Mouse (Mus musculus): ENCODE measurements around the gene Clrn3.
"Not testable (repeated sequence)": the region's sequence is repeated elsewhere in the genome, so short reads cannot be mapped to it uniquely, and the experiment has no call there.

Gene Clrn3

GRCm38 (mm10) chr7:135535908-135536307 is 7.5 kb upstream of the Clrn3 start:
- DNase-seq (ENCODE audit: low read depth), result no peak

GRCm38 (mm10) chr7:135534548-135535189 is 6.2 kb upstream of the Clrn3 start:
- no peak for DNase-seq (ENCODE audit: low read depth)

- no peak for DNase-seq (ENCODE audit: low read depth)
Measured at GRCm38 (mm10) chr7:135529068-135529467, 614 bp upstream of the Clrn3 start.

DNA sequence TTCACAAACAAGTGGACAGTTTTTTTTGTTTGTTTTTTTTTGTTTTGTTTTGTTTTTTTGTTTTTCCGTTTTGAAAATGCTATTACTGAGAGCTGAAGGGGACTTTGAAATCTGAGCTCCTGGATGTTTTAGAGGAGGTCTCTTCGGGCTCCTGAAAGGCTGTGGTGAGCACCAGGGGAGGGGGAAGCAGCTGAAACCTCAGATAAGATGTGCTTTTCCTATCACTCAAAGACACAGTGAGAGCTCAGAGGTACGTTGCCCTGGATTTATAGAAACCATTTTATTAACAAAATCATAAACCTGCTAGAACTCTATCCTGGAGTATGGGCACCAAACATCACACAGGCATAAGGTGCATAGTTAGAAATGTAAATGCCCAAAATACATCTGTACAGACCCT is 1.3 kb downstream of the Clrn3 start:
- no peak for DNase-seq (ENCODE audit: low read depth)

DNA sequence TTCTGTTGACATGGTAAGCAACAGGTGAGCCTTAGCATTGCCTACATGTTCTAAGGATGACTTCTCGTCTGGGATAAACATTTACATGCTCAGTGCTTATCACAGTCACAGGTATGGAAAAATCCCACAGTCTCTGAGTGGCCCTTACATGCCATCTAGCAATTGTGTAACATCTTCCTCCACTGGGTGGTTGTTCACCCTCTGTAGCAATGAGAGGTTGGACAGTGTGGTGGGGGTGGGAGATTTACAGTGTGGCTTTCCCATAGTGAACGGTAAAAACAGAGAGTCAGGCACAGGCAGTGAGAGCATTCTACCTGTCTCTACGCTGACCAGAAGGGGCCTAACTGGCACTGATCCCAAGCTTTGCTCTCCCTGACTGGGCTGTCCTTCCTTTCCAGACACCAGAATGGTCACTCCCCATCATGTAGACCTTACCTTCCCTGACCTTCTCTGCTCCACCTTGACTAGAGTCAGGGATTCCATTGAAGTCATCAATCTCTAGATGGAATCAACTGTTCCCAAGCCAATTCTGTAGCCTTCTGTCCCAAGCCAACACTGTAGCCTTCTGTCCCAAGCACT is 1.8 kb downstream of the Clrn3 start:
- DNase-seq (ENCODE audit: low read depth), result no peak

- DNase-seq (ENCODE audit: low read depth), result no peak
Measured at GRCm38 (mm10) chr7:135524424-135524967, 4.0 kb downstream of the Clrn3 start.

DNA sequence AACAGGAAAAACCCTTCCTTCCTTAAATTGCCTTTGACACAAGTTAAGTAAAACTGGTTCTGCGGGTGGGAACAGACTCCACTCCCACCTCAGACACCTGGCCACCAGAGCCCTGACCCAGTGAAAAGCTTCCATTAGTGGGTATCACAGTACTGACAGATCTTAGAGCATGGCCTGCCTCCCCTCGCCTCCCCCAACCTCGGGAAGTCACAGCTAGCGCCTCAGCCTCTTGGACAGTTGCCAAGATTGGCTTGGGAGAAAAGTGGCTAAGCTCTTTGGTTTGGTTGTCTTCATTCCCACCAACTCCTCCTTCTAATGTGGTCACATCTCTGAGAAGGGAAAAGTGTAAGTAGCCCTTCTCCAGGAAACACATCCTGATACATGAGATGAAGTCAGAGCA is 4.5 kb downstream of the Clrn3 start:
- DNase-seq (ENCODE audit: low read depth), result no peak

DNA sequence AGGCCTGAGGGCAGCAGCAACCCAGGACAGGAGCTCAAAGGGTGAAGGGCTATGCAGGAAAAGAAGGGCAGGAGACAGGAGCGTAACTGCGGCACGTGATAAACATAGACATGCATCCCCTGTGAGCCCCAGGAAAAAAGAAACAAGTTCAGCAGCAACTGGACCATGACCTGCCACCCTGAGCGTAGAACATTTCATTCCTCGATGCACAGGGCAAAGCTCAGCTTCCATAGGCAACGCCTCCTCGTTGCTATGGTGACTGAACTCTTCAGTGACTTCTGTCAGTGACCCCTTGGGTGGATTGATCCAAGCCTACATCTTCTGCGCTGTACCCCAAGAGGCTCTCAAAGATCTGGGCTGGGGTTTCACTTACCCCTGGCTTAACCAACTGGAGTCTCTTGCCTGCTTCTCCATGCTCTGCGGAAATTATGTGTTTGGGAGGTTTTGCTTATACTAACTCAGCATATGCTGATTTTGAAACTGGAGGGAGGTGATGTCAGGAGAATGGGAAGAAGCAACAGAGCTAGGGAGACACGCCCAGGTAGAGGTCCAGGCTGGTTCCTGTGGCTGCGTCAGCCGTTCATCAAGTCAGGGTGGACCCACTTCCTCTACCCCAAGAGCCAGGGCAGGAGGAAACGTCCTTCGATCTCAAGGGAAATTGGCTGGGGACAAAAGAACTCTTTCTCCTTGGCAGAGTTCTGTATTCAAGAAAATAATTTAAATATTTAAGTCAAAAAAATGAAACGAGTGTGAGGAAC is 6.5 kb downstream of the Clrn3 start:
- DNase-seq (ENCODE audit: low read depth), result no peak

- DNase-seq (ENCODE audit: low read depth), result no peak
Measured at GRCm38 (mm10) chr7:135520241-135520640, 8.2 kb downstream of the Clrn3 start.

DNA sequence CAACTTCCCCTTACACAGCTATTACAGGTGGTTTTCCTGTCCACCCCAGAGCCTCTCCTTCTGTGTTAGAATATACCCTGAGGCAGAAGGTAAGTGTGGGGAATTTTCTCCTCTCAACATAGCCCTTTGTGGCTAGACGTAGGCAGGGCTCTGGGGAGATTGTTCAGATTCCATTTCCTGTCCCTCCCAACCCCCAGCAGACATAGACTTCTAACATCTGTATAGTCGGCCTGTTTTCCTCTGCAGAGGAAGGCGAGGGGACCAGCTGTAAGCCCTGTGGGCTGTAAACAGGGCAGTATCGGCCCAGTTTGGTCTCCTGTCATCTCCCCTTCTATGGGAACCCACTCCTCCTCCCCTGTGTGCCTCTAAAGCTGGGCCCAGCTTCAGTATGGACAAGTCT is 11.3 kb downstream of the Clrn3 start:
- no peak for DNase-seq (ENCODE audit: low read depth)

DNA sequence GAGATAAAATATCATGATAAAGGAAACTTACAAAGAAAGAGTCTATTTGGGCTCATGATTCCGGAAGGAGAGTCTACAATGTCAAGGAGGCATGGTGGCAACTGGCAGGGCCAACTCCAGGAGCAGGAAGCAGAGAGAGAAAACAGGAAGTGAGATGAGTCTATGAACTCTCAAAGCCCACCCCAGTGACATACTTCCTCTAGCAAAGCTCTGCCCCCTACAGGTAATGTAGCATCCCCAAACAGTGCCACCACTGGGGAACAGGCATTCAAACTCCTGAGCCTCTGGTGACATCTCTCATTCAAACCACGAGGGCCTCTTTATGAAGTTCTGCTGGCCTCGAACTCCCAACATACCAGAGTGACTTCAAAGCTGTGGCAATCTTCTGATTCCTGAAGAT is 16.7 kb downstream of the Clrn3 start:
- no peak for DNase-seq (ENCODE audit: low read depth)

DNA sequence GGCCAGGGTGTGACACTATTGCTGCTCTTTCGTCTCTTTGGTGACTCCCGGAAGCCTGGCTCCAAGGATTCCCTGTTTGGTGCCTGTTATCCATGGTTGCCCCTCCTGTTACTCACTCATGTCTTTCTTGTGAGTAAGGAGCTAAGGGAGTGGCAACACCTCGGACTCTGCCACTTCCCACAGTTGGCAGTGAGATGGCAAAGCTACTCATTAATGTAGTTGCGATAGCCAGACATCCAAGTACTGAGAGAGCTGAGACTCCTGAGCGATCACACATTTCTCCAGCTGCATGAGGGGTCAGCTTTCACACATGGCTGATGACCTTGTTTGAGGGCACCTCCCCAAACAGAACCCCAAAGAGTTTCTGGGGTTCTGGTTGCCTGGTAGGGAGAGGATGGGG is 18.0 kb downstream of the Clrn3 start:
- no peak for DNase-seq (ENCODE audit: low read depth)

- DNase-seq (ENCODE audit: low read depth), result no peak
Measured at GRCm38 (mm10) chr7:135509272-135509671, 19.2 kb downstream of the Clrn3 start.

- no peak for DNase-seq (ENCODE audit: low read depth)
Measured at GRCm38 (mm10) chr7:135508602-135509001, 19.9 kb downstream of the Clrn3 start.

DNA sequence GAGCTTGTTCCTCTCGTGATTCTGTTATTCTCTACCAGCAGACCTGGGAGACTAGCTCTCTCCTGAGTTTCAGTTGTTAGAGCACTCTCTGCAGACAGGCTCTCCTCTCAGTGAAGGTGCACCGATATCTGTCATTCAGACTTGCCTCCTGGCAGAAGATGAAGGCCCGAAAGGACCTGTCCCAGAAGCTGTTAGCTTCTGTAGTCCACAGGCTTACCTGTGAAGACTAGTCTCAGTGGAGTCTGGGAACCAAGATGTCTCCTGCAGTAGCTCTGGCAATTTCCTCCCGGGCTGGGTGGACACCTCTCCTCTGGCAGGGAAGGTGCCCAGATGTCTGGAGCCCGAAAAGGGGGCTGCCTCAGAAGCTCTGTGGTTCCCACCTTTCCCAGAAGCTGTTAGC is 21.9 kb downstream of the Clrn3 start:
- not testable (repeated sequence) for DNase-seq (ENCODE audit: low read depth)

- DNase-seq (ENCODE audit: low read depth), result no peak
Measured at GRCm38 (mm10) chr7:135499403-135499802, 29.1 kb downstream of the Clrn3 start.

DNA sequence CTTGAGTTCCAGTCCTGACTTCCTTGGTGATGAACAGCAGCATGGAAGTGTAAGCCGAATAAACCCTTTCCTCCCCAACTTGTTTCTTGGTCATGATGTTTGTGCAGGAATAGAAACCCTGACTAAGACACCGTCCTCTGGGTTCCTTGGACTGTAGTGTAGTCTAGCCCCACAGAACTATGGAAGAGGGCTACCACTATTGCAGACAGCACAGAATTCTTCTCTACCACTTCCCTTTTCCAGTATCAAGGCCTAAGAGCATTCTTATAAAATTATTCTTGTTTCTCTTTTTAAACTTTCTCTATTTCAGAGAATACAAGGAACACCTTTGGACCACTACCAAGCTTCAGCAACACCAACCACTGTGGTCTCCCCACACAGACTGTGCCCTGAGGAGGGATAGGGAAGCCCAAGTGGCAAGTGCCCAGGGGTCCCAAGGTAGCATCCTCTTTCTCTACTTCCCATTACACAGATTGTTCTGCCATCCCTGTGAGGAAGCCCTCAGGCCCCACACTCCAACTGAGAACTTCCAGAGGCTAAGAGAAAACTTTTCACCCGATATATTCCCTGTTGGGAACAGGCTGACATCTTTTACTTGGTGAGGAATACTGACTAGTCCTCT is 29.8 kb downstream of the Clrn3 start:
- no peak for DNase-seq (ENCODE audit: low read depth)

GRCm38 (mm10) chr7:135495303-135495702 is 33.2 kb downstream of the Clrn3 start:
- DNase-seq (ENCODE audit: low read depth), result no peak

GRCm38 (mm10) chr7:135490500-135490886 is 38.0 kb downstream of the Clrn3 start:
- no peak for DNase-seq (ENCODE audit: low read depth)

DNA sequence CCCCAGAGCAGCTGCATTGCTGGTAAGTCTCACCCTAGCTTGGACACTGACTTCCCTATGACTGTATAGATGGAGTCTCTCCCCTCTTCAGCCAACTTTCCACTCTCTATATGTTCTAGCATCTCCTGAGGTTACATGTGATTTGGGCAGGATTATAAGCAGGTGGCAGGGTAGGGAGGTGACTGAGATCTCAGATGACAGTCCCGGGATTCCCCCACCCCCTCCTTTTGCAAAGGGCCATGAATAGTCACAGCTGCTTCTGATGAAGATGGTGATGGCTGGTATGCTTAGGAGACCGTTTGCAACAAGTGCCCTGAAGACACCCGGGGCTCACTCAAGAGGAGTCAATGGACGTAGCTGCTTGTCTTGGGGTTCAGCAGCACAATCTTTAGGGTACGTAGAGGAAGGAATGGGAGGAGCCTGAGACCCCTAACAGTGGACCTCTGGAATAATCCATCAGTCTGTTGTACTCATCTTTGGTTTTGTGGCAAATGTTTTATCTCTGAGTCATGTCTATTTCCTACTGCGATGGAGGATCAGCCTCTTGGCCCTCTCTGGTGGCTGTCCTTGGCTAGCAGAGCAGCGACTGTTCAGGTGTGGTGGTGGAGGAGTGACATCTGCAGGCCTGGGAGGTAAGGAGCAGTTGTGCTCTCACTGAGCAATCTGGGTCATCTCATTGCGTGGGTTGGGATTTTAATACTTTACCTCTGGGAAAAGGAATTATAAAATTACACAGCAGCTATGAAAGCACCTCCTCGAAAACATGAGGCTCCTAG is 38.5 kb downstream of the Clrn3 start:
- no peak for DNase-seq (ENCODE audit: low read depth)

- peak; percentile 8 for DNase-seq (ENCODE audit: low read depth)
Measured at GRCm38 (mm10) chr7:135488214-135488810, 40.1 kb downstream of the Clrn3 start.

GRCm38 (mm10) chr7:135487423-135487822 is 41.0 kb downstream of the Clrn3 start:
- peak; percentile 36 for DNase-seq (ENCODE audit: low read depth)
